Mouse (Mus musculus) T-cell, adult 2 months (primary cell): ENCODE results near the gene Stk39.
A peak's percentile ranks its signal among the peaks of the same experiment; 100 is the strongest.

Experiments used
- DNase-seq: peaks from one replicate; pipeline ENCODE4 v3.0.0; 2022; ENCODE audit warnings: low spot score

Gene Stk39

GRCm38 (mm10) chr2:68343751-68344150, 128.3 kb downstream of the Stk39 start:
- no peak for DNase-seq

GRCm38 (mm10) chr2:68342122-68342646, 129.9 kb downstream of the Stk39 start:
- no peak for DNase-seq

- DNase-seq, result no peak
Measured at GRCm38 (mm10) chr2:68336913-68337312, 135.2 kb downstream of the Stk39 start.

- no peak for DNase-seq
Measured at GRCm38 (mm10) chr2:68334945-68335344, 137.1 kb downstream of the Stk39 start.

GRCm38 (mm10) chr2:68325306-68325705, 146.8 kb downstream of the Stk39 start:
- DNase-seq, result no peak

- DNase-seq, result no peak
Measured at GRCm38 (mm10) chr2:68321230-68321629, 150.8 kb downstream of the Stk39 start.

GRCm38 (mm10) chr2:68320670-68321069, 151.4 kb downstream of the Stk39 start:
- DNase-seq, result no peak

- no peak for DNase-seq
Measured at GRCm38 (mm10) chr2:68318452-68318851, 153.6 kb downstream of the Stk39 start.

- DNase-seq, result no peak
Measured at GRCm38 (mm10) chr2:68317895-68318294, 154.2 kb downstream of the Stk39 start.

GRCm38 (mm10) chr2:68317452-68317851, 154.6 kb downstream of the Stk39 start:
- no peak for DNase-seq

GRCm38 (mm10) chr2:68315258-68315657, 156.8 kb downstream of the Stk39 start:
- DNase-seq, result no peak

GRCm38 (mm10) chr2:68310121-68310520, 161.9 kb downstream of the Stk39 start:
- no peak for DNase-seq

GRCm38 (mm10) chr2:68306519-68306918, 165.5 kb downstream of the Stk39 start:
- DNase-seq, result no peak

- no peak for DNase-seq
Measured at GRCm38 (mm10) chr2:68304771-68305460, 167.2 kb downstream of the Stk39 start.

GRCm38 (mm10) chr2:68301811-68302542, 170.1 kb downstream of the Stk39 start:
- peak; percentile 11 for DNase-seq

- no peak for DNase-seq
Measured at GRCm38 (mm10) chr2:68298356-68298755, 173.7 kb downstream of the Stk39 start.

- no peak for DNase-seq
Measured at GRCm38 (mm10) chr2:68297955-68298354, 174.1 kb downstream of the Stk39 start.

GRCm38 (mm10) chr2:68296743-68297142, 175.3 kb downstream of the Stk39 start:
- DNase-seq, result peak; percentile 21

- no peak for DNase-seq
Measured at GRCm38 (mm10) chr2:68292539-68293320, 179.3 kb downstream of the Stk39 start.

GRCm38 (mm10) chr2:68291895-68292294, 180.2 kb downstream of the Stk39 start:
- no peak for DNase-seq

GRCm38 (mm10) chr2:68289961-68290360, 182.1 kb downstream of the Stk39 start:
- no peak for DNase-seq

GRCm38 (mm10) chr2:68289177-68289576, 182.9 kb downstream of the Stk39 start:
- no peak for DNase-seq

GRCm38 (mm10) chr2:68288106-68288505, 184.0 kb downstream of the Stk39 start:
- no peak for DNase-seq
